Mouse (Mus musculus) heart, embryonic 15.5 days (tissue): ENCODE data around the gene Adam17. TPM values are rescaled to one million over a fixed set of nuclear protein-coding genes. Genes with fewer than 3 reads are reported as not detected.

ENCODE experiments used
- ATAC-seq: fragments of 200-750 bp; cut with Nextera tagmentation; replicated peaks from 2 replicates; pipeline ENCODE4 v1.8.0; 2017; ENCODE audit warnings: low read depth, moderate TSS enrichment; ENCODE audit not compliant: insufficient number of reproducible peaks, insufficient read depth, low FRiP score
- H3K27ac ChIP-seq: fragments of 300-500 bp; sonication (generic); 2 replicates; pipeline ENCODE4 v1.5.1; 2015; ENCODE audit warnings: mild to moderate bottlenecking, inconsistent platforms
- H3K27me3 ChIP-seq: fragments of 300-500 bp; sonication (generic); 2 replicates; pipeline ENCODE4 v1.6.1; 2015; ENCODE audit warnings: inconsistent platforms
- H3K36me3 ChIP-seq: fragments of 300-500 bp; sonication (generic); 2 replicates; pipeline ENCODE4 v1.6.1; 2015; ENCODE audit warnings: mild to moderate bottlenecking, inconsistent platforms
- H3K4me1 ChIP-seq: fragments of 300-500 bp; sonication (generic); replicated peaks from 2 replicates; pipeline ENCODE4 v1.6.1; 2015; ENCODE audit warnings: inconsistent platforms
- H3K4me2 ChIP-seq: fragments of 300-500 bp; sonication (generic); 2 replicates; pipeline ENCODE4 v1.6.1; 2015; ENCODE audit warnings: inconsistent platforms, mild to moderate bottlenecking, moderate library complexity
- H3K4me3 ChIP-seq: fragments of 300-500 bp; sonication (generic); 2 replicates; pipeline ENCODE4 v1.5.1; 2015; ENCODE audit warnings: mild to moderate bottlenecking, inconsistent platforms
- H3K9ac ChIP-seq: fragments of 300-500 bp; sonication (generic); 2 replicates; pipeline ENCODE4 v1.6.1; 2015; ENCODE audit warnings: mild to moderate bottlenecking, inconsistent platforms
- H3K9me3 ChIP-seq: fragments of 300-500 bp; sonication (generic); replicated peaks from 2 replicates; pipeline ENCODE4 v1.6.1; 2016; ENCODE audit warnings: inconsistent platforms
- WGBS: fragments of 180-500 bp; shearing (Covaris S2); methylation state at CpG from one replicate; pipeline ENCODE4 v1.1.7; 2015; ENCODE audit warnings: mixed read lengths; 5-methylcytosine and 5-hydroxymethylcytosine counted together
- polyA plus RNA-seq: library from polyadenylated mRNA; unstranded; fragments of >200 nt; fragmentation: Nextera tagmentation; extraction: Ambion mirVana; gene quantifications from 2 replicates; pipeline ENCODE4 v1.2.1, GENCODE M21; 2015

Gene Adam17
- polyA plus RNA-seq, 1 experiment from 2014 or later, result 25.1 TPM

- no peak for ATAC-seq
- Histone ChIP-seq H3K9me3 (no peaks in the 10 kb centered on the region; the same call in 1 of the 2 replicates), H3K36me3 (peaks cover 51% of the 10 kb centered on the region), H3K27ac (no peak overlapping the region), H3K4me3 (no peak overlapping the region), H3K4me1 (no peaks in the 10 kb centered on the region), H3K9ac (no peak overlapping the region), H3K27me3 (no peaks in the 10 kb centered on the region), H3K4me2 (no peak overlapping the region)
- WGBS, result 89% methylated on average over 7 of the region's 7 CpGs
These were observed 23.1 kb downstream of the Adam17 start for GRCm38 (mm10) chr12:21350113-21350876.

- no peak for ATAC-seq
- no peak overlapping the region for H3K9ac ChIP-seq
- WGBS, result 86% methylated on average over 7 of the region's 7 CpGs
- H3K36me3 ChIP-seq, result peaks cover 45% of the 10 kb centered on the region
- no peak overlapping the region for H3K27ac ChIP-seq
- no peak overlapping the region for H3K4me3 ChIP-seq
- H3K4me2 ChIP-seq, result no peak overlapping the region
- H3K4me1 ChIP-seq, result no peaks in the 10 kb centered on the region
- no peaks in the 10 kb centered on the region; the same call in 1 of the 2 replicates for H3K9me3 ChIP-seq
- H3K27me3 ChIP-seq, result no peaks in the 10 kb centered on the region
These were observed 26.5 kb downstream of the Adam17 start for GRCm38 (mm10) chr12:21346972-21347371.

GRCm38 (mm10) chr12:21340674-21341073, 32.8 kb downstream of the Adam17 start:
- WGBS, result 95% methylated on average over 5 of the region's 5 CpGs
- ATAC-seq, result no peak
- H3K4me3 ChIP-seq, result no peak overlapping the region
- no peaks in the 10 kb centered on the region for H3K4me1 ChIP-seq
- no peaks in the 10 kb centered on the region for H3K27me3 ChIP-seq
- H3K9me3 ChIP-seq, result no peaks in the 10 kb centered on the region
- no peak overlapping the region for H3K27ac ChIP-seq
- no peak overlapping the region for H3K4me2 ChIP-seq
- H3K9ac ChIP-seq, result no peak overlapping the region
- peaks cover 45% of the 10 kb centered on the region for H3K36me3 ChIP-seq

GRCm38 (mm10) chr12:21337171-21337570, 36.3 kb downstream of the Adam17 start:
- Histone ChIP-seq H3K4me2 (no peak overlapping the region), H3K4me1 (no peaks in the 10 kb centered on the region), H3K9me3 (no peaks in the 10 kb centered on the region), H3K27ac (no peak overlapping the region), H3K27me3 (no peaks in the 10 kb centered on the region), H3K9ac (no peak overlapping the region), H3K4me3 (no peak overlapping the region), H3K36me3 (peaks cover 47% of the 10 kb centered on the region)
- WGBS, result 94% methylated on average over 5 of the region's 5 CpGs
- no peak for ATAC-seq

- H3K36me3 ChIP-seq, result peaks cover 49% of the 10 kb centered on the region
- no peak overlapping the region for H3K4me2 ChIP-seq
- WGBS, result 79% methylated on average over 7 of the region's 7 CpGs
These were observed 37.6 kb downstream of the Adam17 start for GRCm38 (mm10) chr12:21335869-21336268.

GRCm38 (mm10) chr12:21333766-21334165, 39.7 kb downstream of the Adam17 start:
- H3K9me3 ChIP-seq, result no peaks in the 10 kb centered on the region
- 89% methylated on average over 5 of the region's 5 CpGs for WGBS
- H3K36me3 ChIP-seq, result peaks cover 41% of the 10 kb centered on the region
- peaks cover 14% of the 10 kb centered on the region for H3K4me1 ChIP-seq
- H3K27ac ChIP-seq, result no peak overlapping the region
- H3K9ac ChIP-seq, result no peak overlapping the region
- H3K4me3 ChIP-seq, result no peak overlapping the region
- ATAC-seq, result no peak
- H3K27me3 ChIP-seq, result no peaks in the 10 kb centered on the region
- H3K4me2 ChIP-seq, result no peak overlapping the region

More at GRCm38 (mm10) chr12:21335869-21336268, 37.6 kb downstream of the Adam17 start:
- Histone ChIP-seq H3K27me3 (no peaks in the 10 kb centered on the region), H3K4me3 (no peak overlapping the region), H3K27ac (no peak overlapping the region), H3K4me1 (peaks cover 10% of the 10 kb centered on the region), H3K9me3 (no peaks in the 10 kb centered on the region), H3K9ac (no peak overlapping the region)
- ATAC-seq, result no peak

GRCm38 (mm10) chr12:21333021-21333420, 40.4 kb downstream of the Adam17 start:
- no peaks in the 10 kb centered on the region for H3K9me3 ChIP-seq
- no peak overlapping the region for H3K27ac ChIP-seq
- no peak overlapping the region for H3K4me2 ChIP-seq
- H3K27me3 ChIP-seq, result no peaks in the 10 kb centered on the region
- WGBS, result 93% methylated on average over 7 of the region's 7 CpGs
- ATAC-seq, result no peak
- H3K36me3 ChIP-seq, result peaks cover 42% of the 10 kb centered on the region
- H3K4me3 ChIP-seq, result no peak overlapping the region
- H3K9ac ChIP-seq, result no peak overlapping the region
- peaks cover 14% of the 10 kb centered on the region for H3K4me1 ChIP-seq

- H3K27ac ChIP-seq, result no peak overlapping the region
- H3K9ac ChIP-seq, result no peak overlapping the region
- H3K4me2 ChIP-seq, result no peak overlapping the region
- WGBS, result 80% methylated on average over 6 of the region's 6 CpGs
- peaks cover 14% of the 10 kb centered on the region for H3K4me1 ChIP-seq
- H3K36me3 ChIP-seq, result peaks cover 44% of the 10 kb centered on the region
- no peak for ATAC-seq
- H3K4me3 ChIP-seq, result no peak overlapping the region
- H3K27me3 ChIP-seq, result no peaks in the 10 kb centered on the region
- no peaks in the 10 kb centered on the region for H3K9me3 ChIP-seq
These were observed 41.7 kb downstream of the Adam17 start for GRCm38 (mm10) chr12:21331711-21332110.

GRCm38 (mm10) chr12:21330961-21331576, 42.4 kb downstream of the Adam17 start:
- Histone ChIP-seq H3K9ac (no peak overlapping the region), H3K4me2 (no peak overlapping the region), H3K9me3 (no peaks in the 10 kb centered on the region), H3K27me3 (no peaks in the 10 kb centered on the region), H3K4me3 (no peak overlapping the region), H3K4me1 (peaks cover 14% of the 10 kb centered on the region), H3K27ac (0 out of 2 replicates have a peak overlapping the region, but pooled peaks have one; percentile 9), H3K36me3 (peaks cover 50% of the 10 kb centered on the region)
- 77% methylated on average over 10 of the region's 10 CpGs for WGBS
- 0 out of 2 replicates have a peak, but pooled peaks have one; percentile 35 for ATAC-seq

- ATAC-seq, result no peak
- H3K27ac ChIP-seq, result no peak overlapping the region
- no peak overlapping the region for H3K4me3 ChIP-seq
- 72% methylated on average over 9 of the region's 9 CpGs for WGBS
- H3K9ac ChIP-seq, result no peak overlapping the region
- no peaks in the 10 kb centered on the region for H3K27me3 ChIP-seq
- H3K4me1 ChIP-seq, result peaks cover 14% of the 10 kb centered on the region
- peaks cover 56% of the 10 kb centered on the region for H3K36me3 ChIP-seq
- H3K4me2 ChIP-seq, result no peak overlapping the region
- no peaks in the 10 kb centered on the region for H3K9me3 ChIP-seq
These were observed 43.6 kb downstream of the Adam17 start for GRCm38 (mm10) chr12:21329661-21330400.

GRCm38 (mm10) chr12:21326325-21326724, 47.1 kb downstream of the Adam17 start:
- no peak for ATAC-seq
- WGBS, result 92% methylated on average over 3 of the region's 3 CpGs
- H3K4me3 ChIP-seq, result no peak overlapping the region
- no peak overlapping the region for H3K9ac ChIP-seq
- H3K36me3 ChIP-seq, result peaks cover 44% of the 10 kb centered on the region
- no peaks in the 10 kb centered on the region for H3K27me3 ChIP-seq
- no peak overlapping the region for H3K27ac ChIP-seq
- H3K4me1 ChIP-seq, result peaks cover 8% of the 10 kb centered on the region
- no peak overlapping the region for H3K4me2 ChIP-seq
- no peaks in the 10 kb centered on the region for H3K9me3 ChIP-seq
